Comparison of ENCODE assay signal across 8 mouse cellular contexts in genomic region chr2:173026688-173027131, GRCm38 (mm10). TPM values are rescaled to one million over a fixed set of nuclear protein-coding genes. Genes with fewer than 3 reads are reported as not detected.
A peak's percentile ranks its signal among the peaks of the same experiment; 100 is the strongest.
DNase-seq lines count a peak whose midpoint lies in the region; ATAC-seq and TF ChIP-seq lines count a peak whose summit lies in the region.

No protein-coding gene starts in this region.

- peak; percentile 25 to 29 for DNase-seq in lung, adult 18-20 months
- DNase-seq in lung, adult 2 months: no peak
- peak; percentile 34 for DNase-seq in lung, postnatal 10 days
- DNase-seq in thymus, postnatal 0 days (ENCODE audit: low spot score): peak; percentile 91
- no peak for DNase-seq in ovary, postnatal 14 days (ENCODE audit: low spot score)
- no peak for DNase-seq in cerebellum, postnatal 36 days
- no peak for DNase-seq in urinary bladder, postnatal 14 days (ENCODE audit: low spot score)

- H3K4me1 ChIP-seq in lung, adult 2 months (ENCODE audit: control insufficient read depth, insufficient read depth, low read length): peaks cover 16% of the 10 kb centered on the region; the same call in 1 of the 2 replicates

- WGBS in lung, adult 2 months: 57% methylated on average over 3 of the region's 3 CpGs

- TF ChIP-seq CTCF in lung, adult 2 months (IDR thresholded peaks at IDR 0.05; ENCODE audit: insufficient read depth, low read length): no peak

- H3K4me3 ChIP-seq in lung, adult 2 months (replicated peaks; ENCODE audit: extremely low read depth, low read depth, low read length): no peak overlapping the region

- ATAC-seq in hematopoietic stem cell, adult 5-6 weeks (replicated peaks in 1 of 2; ENCODE audit: insufficient read depth in 1 of 2, low FRiP score in 2 of 2, low TSS enrichment in 1 of 2, low read depth in 1 of 2, poor library complexity in 2 of 2, severe bottlenecking in 2 of 2): peak; percentile 8 to 18; a peak in 2 of 4 replicates

- TF ChIP-seq POLR2A in lung, adult 2 months (IDR thresholded peaks at IDR 0.05; ENCODE audit: borderline replicate concordance, extremely low read depth, low read depth, low read length): no peak

RNA-seq across cellular contexts. Expression of gene Rbm38, which starts 6.4 kb away (rescaled TPM):
- polyA plus RNA-seq in lung, adult 2 months (2012; rRNA removed): 89.5 and 92.5 TPM in 2 replicates
- 66.3 and 81.3 TPM in 2 replicates for total RNA-seq in hematopoietic stem cell, adult 5-6 weeks (2017)
- 144 and 151 TPM in 2 replicates for polyA plus RNA-seq in thymus, postnatal 0 days (2015; fragmentation: Nextera tagmentation; extraction: Ambion mirVana)

RNA-seq across cellular contexts. Expression of gene Rae1, which starts 26.8 kb away (rescaled TPM):
- polyA plus RNA-seq in lung, adult 2 months (2012; rRNA removed): 40.2 and 46.8 TPM in 2 replicates
- total RNA-seq in hematopoietic stem cell, adult 5-6 weeks (2017): 45.8 and 57.5 TPM in 2 replicates
- 138 and 142 TPM in 2 replicates for polyA plus RNA-seq in thymus, postnatal 0 days (2015; fragmentation: Nextera tagmentation; extraction: Ambion mirVana)

RNA-seq across cellular contexts. Expression of gene Spo11, which starts 49.2 kb away (rescaled TPM):
- 0.14 and 0.15 TPM in 2 replicates for polyA plus RNA-seq in lung, adult 2 months (2012; rRNA removed)
- 2.2 and 9.6 TPM in 2 replicates for total RNA-seq in hematopoietic stem cell, adult 5-6 weeks (2017)
- 66.2 and 75.4 TPM in 2 replicates for polyA plus RNA-seq in thymus, postnatal 0 days (2015; fragmentation: Nextera tagmentation; extraction: Ambion mirVana)

Comparison
In these comparisons a context has a peak if more than half of its experiments do, and no peak if none do; other contexts are left out.
1. DNase-seq: peak in lung, adult 18-20 months (2 of 2), lung, postnatal 10 days (single experiment) and thymus, postnatal 0 days (single experiment); none in lung, adult 2 months (single experiment), ovary, postnatal 14 days (single experiment), cerebellum, postnatal 36 days (0 of 2) and urinary bladder, postnatal 14 days (single experiment).
2. RNA of gene Spo11, which starts 49.2 kb away (polyA plus RNA-seq): 66.2 to 75.4 TPM in thymus, postnatal 0 days; 0.14 to 0.15 TPM in lung, adult 2 months; every median in the first group is over 10 times any median in the second.